Mouse (Mus musculus) small intestine, adult 2 months (tissue): Measurements from ENCODE around the gene AC134908.4. TPM values are rescaled to one million over a fixed set of nuclear protein-coding genes. Genes with fewer than 3 reads are reported as not detected.

Experiments used
- H3K27ac ChIP-seq: fragments of 200-500 bp; 2 replicates; pipeline ENCODE4 v1.5.1; 2012; ENCODE audit warnings: low read depth, low read length, control low read depth, inconsistent platforms; ENCODE audit not compliant: insufficient read depth
- H3K27me3 ChIP-seq: fragments of 200-500 bp; 2 replicates; pipeline ENCODE4 v1.6.1; 2012; ENCODE audit warnings: mild to moderate bottlenecking, moderate library complexity, low read length, inconsistent platforms; ENCODE audit not compliant: control insufficient read depth, insufficient read depth
- H3K36me3 ChIP-seq: fragments of 200-500 bp; 2 replicates; pipeline ENCODE4 v1.6.1; 2012; ENCODE audit warnings: mild to moderate bottlenecking, low read length, control low read depth, inconsistent platforms; ENCODE audit not compliant: control insufficient read depth, insufficient read depth
- H3K4me1 ChIP-seq: fragments of 200-500 bp; 2 replicates; pipeline ENCODE4 v1.6.1; 2012; ENCODE audit warnings: low read length, inconsistent platforms, mixed read lengths; ENCODE audit not compliant: control insufficient read depth, insufficient read depth, insufficient read length
- H3K4me3 ChIP-seq: fragments of 200-500 bp; 2 replicates; pipeline ENCODE4 v1.5.1; 2012; ENCODE audit warnings: low read depth, mild to moderate bottlenecking, control low read depth, inconsistent platforms, low read length, moderate library complexity
- CTCF ChIP-seq: fragments of 200-500 bp; IDR thresholded peaks from 2 replicates; pipeline ENCODE4 v1.5.1; 2012; ENCODE audit warnings: low read depth, mild to moderate bottlenecking, control low read depth, inconsistent platforms, low read length, moderate library complexity, mixed read lengths; ENCODE audit not compliant: insufficient replicate concordance, insufficient read length; ENCODE audit errors: extremely low read depth
- POLR2A ChIP-seq: fragments of 200-500 bp; IDR thresholded peaks from 2 replicates; pipeline ENCODE4 v1.6.1; 2012; ENCODE audit warnings: low read depth, mild to moderate bottlenecking, control low read depth, inconsistent platforms, low read length, moderate library complexity
- WGBS: fragments of 180-500 bp; shearing (Covaris S2); methylation state at CpG from one replicate; pipeline ENCODE4 v1.1.7; 2018; 5-methylcytosine and 5-hydroxymethylcytosine counted together
- polyA plus RNA-seq: library from polyadenylated mRNA; depleted of rRNA; stranded (reverse); fragments of >200 nt; gene quantifications from 2 replicates; pipeline ENCODE4 v1.2.3, GENCODE M21; 2012

The AC134908.4 gene
- polyA plus RNA-seq, 1 experiment = not detected

GRCm38 (mm10) chr17:25791843-25792527 is 3.5 kb downstream of the AC134908.4 start:
- WGBS = under 1% methylated on average over 45 of the region's 45 CpGs
- H3K4me1 ChIP-seq = peaks cover 18% of the 10 kb centered on the region
- no peaks in the 10 kb centered on the region for H3K27me3 ChIP-seq
- H3K4me3 ChIP-seq = peak overlapping the region; percentile 91
- peaks cover 3% of the 10 kb centered on the region for H3K36me3 ChIP-seq
- H3K27ac ChIP-seq = peak overlapping the region; percentile 94
- TF ChIP-seq CTCF = no peak
- peak; percentile 59; the same call in 1 of the 2 replicates for TF ChIP-seq POLR2A

- Histone ChIP-seq H3K4me3 (peak overlapping the region; percentile 91), H3K4me1 (peaks cover 16% of the 10 kb centered on the region), H3K36me3 (peaks cover 3% of the 10 kb centered on the region), H3K27me3 (no peaks in the 10 kb centered on the region), H3K27ac (peak overlapping the region; percentile 94)
- 14% methylated on average over 19 of the region's 19 CpGs for WGBS
- TF ChIP-seq POLR2A = no peak
- no peak for TF ChIP-seq CTCF
Observed at GRCm38 (mm10) chr17:25791320-25791842, 4.1 kb downstream of the AC134908.4 start.

DNA sequence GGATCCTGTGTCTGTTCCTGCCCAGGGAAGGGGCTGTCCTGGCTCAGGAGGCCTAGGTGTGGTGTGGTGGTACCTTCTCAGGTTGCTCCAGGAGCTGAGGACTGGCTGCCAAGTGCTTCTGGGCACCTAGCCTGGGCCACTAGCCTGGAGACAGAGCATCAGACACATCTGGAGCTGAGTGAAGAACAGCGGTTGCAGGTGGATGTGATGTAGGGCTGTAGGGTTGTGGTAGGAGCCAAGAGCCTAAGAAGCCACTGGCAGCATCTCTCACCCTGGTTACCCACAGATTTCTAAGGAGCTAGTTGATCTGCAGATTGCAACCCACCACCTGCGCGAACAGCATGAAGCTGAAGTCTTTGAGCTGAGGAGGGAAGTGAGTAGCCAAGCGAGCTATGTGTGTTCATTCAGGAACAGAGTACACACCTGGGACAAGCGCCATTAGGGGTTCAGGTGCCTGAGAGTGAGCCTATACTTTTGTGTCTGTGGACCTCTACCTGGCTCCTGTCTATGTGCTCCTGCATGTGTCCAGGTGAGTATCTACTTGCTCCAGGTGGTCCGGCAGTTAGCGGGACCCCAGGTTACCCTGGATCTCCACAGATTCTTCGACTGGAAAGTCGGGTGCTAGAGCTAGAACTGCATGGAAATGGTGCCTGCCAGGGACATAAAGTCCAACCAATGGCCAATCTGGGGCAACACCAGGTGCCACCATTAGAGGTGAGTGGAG is 8.5 kb downstream of the AC134908.4 start:
- Histone ChIP-seq H3K36me3 (peaks cover 7% of the 10 kb centered on the region), H3K4me3 (no peak overlapping the region), H3K27ac (no peak overlapping the region), H3K27me3 (no peaks in the 10 kb centered on the region), H3K4me1 (peaks cover 8% of the 10 kb centered on the region)
- TF ChIP-seq CTCF (no peak), POLR2A (no peak)
- 89% methylated on average over 9 of the region's 9 CpGs for WGBS

GRCm38 (mm10) chr17:25786280-25786679 is 9.2 kb downstream of the AC134908.4 start, which contains the start of gene Ccdc78:
Gene Ccdc78, plus strand, starts transcription at chr17:25786580.
- no peak for TF ChIP-seq POLR2A
- TF ChIP-seq CTCF = no peak
- H3K27ac ChIP-seq = no peak within 1 kb of the TSS
- WGBS = 76% methylated on average over 3 of the region's 3 CpGs
- H3K4me1 ChIP-seq = peaks cover 5% of the 10 kb centered on the region
- H3K36me3 ChIP-seq = peaks cover 12% of the 10 kb centered on the region
- no peaks in the 10 kb centered on the region for H3K27me3 ChIP-seq
- H3K4me3 ChIP-seq = peak within 1 kb of the TSS; percentile 67

- under 1% methylated on average over 23 of the region's 23 CpGs for WGBS
- peak within 1 kb of the TSS; percentile 67 for H3K4me3 ChIP-seq
- TF ChIP-seq CTCF (no peak), POLR2A (no peak)
- peaks cover 3% of the 10 kb centered on the region; the same call in 1 of the 2 replicates for H3K4me1 ChIP-seq
- H3K27me3 ChIP-seq = no peaks in the 10 kb centered on the region
- H3K27ac ChIP-seq = no peak within 1 kb of the TSS
- H3K36me3 ChIP-seq = peaks cover 22% of the 10 kb centered on the region
Observed at GRCm38 (mm10) chr17:25785281-25785745, 10.1 kb downstream of the AC134908.4 start, which contains the start of gene Haghl. Gene Haghl, minus strand, starts transcription at chr17:25785673.

GRCm38 (mm10) chr17:25783861-25784574 is 11.4 kb downstream of the AC134908.4 start:
- Histone ChIP-seq H3K27me3 (no peaks in the 10 kb centered on the region), H3K36me3 (peaks cover 31% of the 10 kb centered on the region), H3K27ac (no peak overlapping the region), H3K4me3 (no peak overlapping the region), H3K4me1 (peaks cover 3% of the 10 kb centered on the region; the same call in 1 of the 2 replicates)
- 82% methylated on average over 15 of the region's 15 CpGs for WGBS
- TF ChIP-seq CTCF (no peak), POLR2A (no peak)
